Mouse (Mus musculus) layer of hippocampus, adult 6 months (tissue): ENCODE measurements around the gene Srek1ip1. TPM values are rescaled to one million over a fixed set of nuclear protein-coding genes. Genes with fewer than 3 reads are reported as not detected.

ENCODE experiments used
- long read RNA-seq, 2 experiments: library from polyadenylated mRNA; unstranded; transcript quantifications; one replicate each; pipeline ENCODE4 v2.0.0; 2019 to 2020
- polyA plus RNA-seq: library from polyadenylated mRNA; unstranded; fragments of <200 nt; fragmentation: Nextera tagmentation; gene quantifications from 2 replicates; pipeline ENCODE4 v1.2.3, GENCODE M21; 2021

The Srek1ip1 gene
- polyA plus RNA-seq = 13.7 and 16.5 TPM in 2 replicates
- long read RNA-seq, experiment 1, transcript Srek1ip1-201 (5 exons, 2,365 nt) = major isoform, 10 of 23 reads
- long read RNA-seq, experiment 1, partial matches to known transcripts = 11 of 23 reads
- long read RNA-seq, experiment 1, other reads (novel, unspliced or antisense) = 2 of 23 reads
- long read RNA-seq, experiment 2, partial matches to known transcripts = 3 of 6 reads
- long read RNA-seq, experiment 2, other reads (novel, unspliced or antisense) = 0 of 6 reads

DNA sequence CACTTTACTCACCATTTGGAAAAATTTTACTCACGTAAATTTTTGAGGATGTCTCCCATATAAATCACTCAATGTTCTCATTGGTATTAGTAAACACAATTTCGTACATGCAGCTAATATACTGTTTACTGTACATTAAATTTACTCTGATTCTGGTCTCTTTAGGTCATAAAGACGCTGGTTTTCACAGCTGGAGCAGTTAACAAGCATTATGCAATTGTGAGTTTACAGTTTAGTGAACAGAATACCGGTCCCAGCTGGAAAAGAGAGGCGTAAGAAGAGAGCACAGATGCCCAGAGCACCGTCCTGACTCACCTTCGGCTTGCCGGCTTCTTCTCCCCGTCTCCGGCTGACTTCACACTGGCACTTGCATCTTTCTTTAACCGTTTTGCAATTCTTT is at the start of gene Srek1ip1:
TSS of gene Srek1ip1 (plus strand) at position 301 of the 400 bp plus-strand sequence.

DNA sequence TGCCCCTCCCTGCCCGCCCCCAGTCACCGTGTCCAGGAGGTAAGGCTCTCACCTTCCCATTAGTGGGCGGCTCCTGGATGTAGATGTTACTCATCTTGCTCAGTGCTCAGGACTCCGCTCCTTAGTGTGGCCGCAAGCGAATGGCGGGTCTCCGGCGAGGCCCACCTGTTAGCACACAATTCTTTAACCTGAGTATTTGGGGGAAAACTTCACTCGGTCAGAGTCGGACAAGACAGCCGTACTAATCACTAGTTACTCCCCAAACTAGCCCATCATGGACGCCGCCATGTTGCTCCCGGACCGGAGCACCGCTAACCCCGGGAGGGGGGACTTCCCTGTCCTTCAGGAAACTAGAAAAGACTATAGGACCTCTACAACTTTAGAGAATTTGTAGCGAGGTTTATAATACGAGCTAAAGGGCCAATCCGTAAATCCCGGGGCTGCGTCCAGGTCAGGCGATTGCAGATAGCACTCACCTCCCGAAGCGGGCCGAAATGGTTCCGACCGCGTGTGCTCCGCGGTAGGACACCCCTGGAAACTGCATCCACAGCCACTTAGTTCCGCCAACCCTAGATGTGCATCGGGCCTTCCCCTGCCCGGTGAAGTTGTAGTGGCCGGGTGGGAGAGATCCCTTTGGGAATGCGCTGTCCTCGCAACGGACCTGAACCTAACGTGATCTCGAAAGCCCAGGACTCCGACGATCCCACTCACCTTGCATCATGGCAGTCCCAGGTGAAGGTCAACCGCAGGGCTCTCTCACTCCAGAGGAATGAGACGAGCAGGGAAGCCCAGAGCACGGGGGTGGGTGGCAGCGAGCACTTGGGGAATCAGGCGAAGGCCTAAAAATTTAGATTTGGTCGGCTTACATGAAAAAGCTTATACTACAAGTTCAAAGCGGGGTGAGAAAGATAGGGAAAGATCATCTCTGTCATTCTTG is 24.6 kb downstream of the Srek1ip1 start, which contains the start of gene Cwc27:
TSS of gene Cwc27 (minus strand) at position 508 of the 937 bp plus-strand sequence.

DNA sequence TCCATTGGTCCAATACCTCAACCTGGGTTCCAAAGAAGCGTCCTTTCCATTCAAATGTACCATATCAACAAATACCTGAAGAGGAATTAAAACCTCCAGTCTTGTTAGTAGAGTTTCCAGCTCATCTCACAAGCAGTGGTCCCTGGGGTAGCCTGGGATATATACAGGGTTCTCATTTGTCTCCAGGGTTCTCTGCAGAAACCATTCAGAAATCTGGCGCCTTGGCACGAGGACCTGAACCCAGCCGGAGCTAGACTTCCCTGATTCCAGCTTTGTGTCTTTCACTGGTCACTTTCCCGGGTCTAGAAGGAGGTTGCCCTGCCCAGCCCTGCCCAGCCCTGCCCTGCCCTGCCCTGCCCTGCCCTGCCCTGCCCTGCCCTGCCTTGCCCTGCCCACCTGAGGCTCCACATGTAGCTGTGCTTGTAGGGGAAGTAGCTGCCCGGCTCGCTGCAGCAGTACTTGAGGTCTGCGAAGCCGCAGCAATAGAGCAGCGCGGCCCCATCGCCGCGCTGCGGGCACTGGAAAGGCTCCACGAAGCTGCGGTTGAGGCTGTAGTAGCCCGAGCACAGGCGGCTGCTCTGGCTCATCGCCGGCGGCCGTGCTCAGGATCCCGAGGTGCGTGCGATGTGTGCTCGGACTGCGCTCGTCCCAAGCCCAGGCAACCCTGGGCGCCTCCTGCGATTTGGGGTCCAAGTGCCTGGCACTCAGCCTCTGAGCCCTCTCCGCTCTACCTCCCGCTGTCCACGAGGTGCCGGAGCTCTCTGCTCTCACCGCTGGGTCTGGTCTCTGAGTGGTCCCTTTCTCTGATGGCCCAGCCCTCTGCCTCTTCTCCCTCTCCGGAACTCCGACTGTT is 71.1 kb downstream of the Srek1ip1 start, which contains the start of gene Shisal2b:
TSS of gene Shisal2b (minus strand) at position 767 of the 853 bp plus-strand sequence.

Other genes with a start within 250 kb of the Srek1ip1 start
- gene Cwc27, start 24.7 kb downstream of the Srek1ip1 start, polyA plus RNA-seq = 11.6 and 13.5 TPM in 2 replicates
- 0.99 and 1.1 TPM in 2 replicates for gene Shisal2b, start 71.4 kb downstream of the Srek1ip1 start, polyA plus RNA-seq